Mouse (Mus musculus) spleen, postnatal 14 days (tissue): ENCODE measurements around the gene Fn1.

Experiments
- DNase-seq, 2 experiments: peaks; one replicate each; pipeline ENCODE4 v3.0.0; 2021 to 2022; ENCODE audit warnings: low spot score in 2 of 2

The Fn1 gene

GRCm38 (mm10) chr1:71652551-71653399 lies at the start of gene Fn1:
Gene Fn1 (minus strand): TSS chr1:71653200.
- DNase-seq, result peak; percentile 39 to 43

GRCm38 (mm10) chr1:71696093-71696492 lies 43.1 kb upstream of the Fn1 start:
- no peak for DNase-seq

GRCm38 (mm10) chr1:71691472-71692277 lies 38.7 kb upstream of the Fn1 start:
- no peak for DNase-seq

GRCm38 (mm10) chr1:71688926-71689303 lies 35.9 kb upstream of the Fn1 start:
- DNase-seq, result no peak

- no peak for DNase-seq
Measured at GRCm38 (mm10) chr1:71688272-71688925, 35.4 kb upstream of the Fn1 start.

GRCm38 (mm10) chr1:71686791-71687190 lies 33.8 kb upstream of the Fn1 start:
- no peak for DNase-seq

GRCm38 (mm10) chr1:71683736-71684135 lies 30.7 kb upstream of the Fn1 start:
- no peak for DNase-seq

GRCm38 (mm10) chr1:71682194-71682715 lies 29.3 kb upstream of the Fn1 start:
- DNase-seq, result no peak

- no peak for DNase-seq
Measured at GRCm38 (mm10) chr1:71681306-71681705, 28.3 kb upstream of the Fn1 start.

GRCm38 (mm10) chr1:71680046-71680672 lies 27.2 kb upstream of the Fn1 start:
- no peak for DNase-seq

- DNase-seq, result no peak
Measured at GRCm38 (mm10) chr1:71675420-71675819, 22.4 kb upstream of the Fn1 start.

GRCm38 (mm10) chr1:71674274-71674673 lies 21.3 kb upstream of the Fn1 start:
- DNase-seq, result no peak

GRCm38 (mm10) chr1:71673398-71673910 lies 20.5 kb upstream of the Fn1 start:
- no peak for DNase-seq

- no peak for DNase-seq
Measured at GRCm38 (mm10) chr1:71672346-71672745, 19.3 kb upstream of the Fn1 start.

GRCm38 (mm10) chr1:71663242-71663641 lies 10.2 kb upstream of the Fn1 start:
- no peak for DNase-seq

- DNase-seq, result no peak
Measured at GRCm38 (mm10) chr1:71658632-71659031, 5.6 kb upstream of the Fn1 start.

- no peak for DNase-seq
Measured at GRCm38 (mm10) chr1:71656309-71656708, 3.3 kb upstream of the Fn1 start.

GRCm38 (mm10) chr1:71654221-71654620 lies 1.2 kb upstream of the Fn1 start:
- DNase-seq, result no peak

GRCm38 (mm10) chr1:71653400-71654159 lies 580 bp upstream of the Fn1 start:
- no peak for DNase-seq

- no peak for DNase-seq
Measured at GRCm38 (mm10) chr1:71651828-71652227, 1.2 kb downstream of the Fn1 start.

- DNase-seq, result no peak
Measured at GRCm38 (mm10) chr1:71651315-71651714, 1.7 kb downstream of the Fn1 start.
